Mouse (Mus musculus) bone marrow, adult 2 months (tissue): Measurements from ENCODE around the gene Pdlim1.

ENCODE experiments used
- CTCF ChIP-seq: fragments of 200-500 bp; IDR thresholded peaks from 2 replicates; pipeline ENCODE4 v1.5.1; 2011; ENCODE audit warnings: low read length, control low read depth; ENCODE audit not compliant: control insufficient read depth, insufficient read depth
- POLR2A ChIP-seq: fragments of 200-500 bp; IDR thresholded peaks from 2 replicates; pipeline ENCODE4 v1.6.1; 2011; ENCODE audit warnings: low read depth, mild to moderate bottlenecking, control low read depth, low read length, borderline replicate concordance; ENCODE audit not compliant: control insufficient read depth

- TF ChIP-seq POLR2A (no peak), CTCF (no peak)
Observed at GRCm38 (mm10) chr19:40310410-40311130, 38.9 kb upstream of the Pdlim1 start.
